Mouse (Mus musculus) neural tube, embryonic 13.5 days (tissue): ENCODE results near the gene Atm. TPM values are rescaled to one million over a fixed set of nuclear protein-coding genes. Genes with fewer than 3 reads are reported as not detected.

Experiments used
- ATAC-seq: fragments of 200-750 bp; cut with Nextera tagmentation; 2 replicates; pipeline ENCODE4 v1.8.0; 2017; ENCODE audit warnings: low read depth, mild to moderate bottlenecking, moderate TSS enrichment, moderate library complexity
- H3K27ac ChIP-seq: fragments of 300-500 bp; sonication (generic); replicated peaks from 2 replicates; pipeline ENCODE4 v1.5.1; 2015; ENCODE audit warnings: moderate library complexity, mild to moderate bottlenecking, inconsistent platforms
- H3K27me3 ChIP-seq: fragments of 300-500 bp; sonication (generic); 2 replicates; pipeline ENCODE4 v1.6.1; 2015; ENCODE audit warnings: mild to moderate bottlenecking, inconsistent platforms
- H3K36me3 ChIP-seq: fragments of 300-500 bp; sonication (generic); 2 replicates; pipeline ENCODE4 v1.6.1; 2015; ENCODE audit warnings: mild to moderate bottlenecking, inconsistent platforms
- H3K4me1 ChIP-seq: fragments of 300-500 bp; sonication (generic); replicated peaks from 2 replicates; pipeline ENCODE4 v1.6.1; 2015; ENCODE audit warnings: inconsistent platforms
- H3K4me2 ChIP-seq: fragments of 300-500 bp; sonication (generic); 2 replicates; pipeline ENCODE4 v1.6.1; 2015; ENCODE audit warnings: inconsistent platforms, mild to moderate bottlenecking, moderate library complexity
- H3K4me3 ChIP-seq: fragments of 300-500 bp; sonication (generic); 2 replicates; pipeline ENCODE4 v1.5.1; 2015; ENCODE audit warnings: mild to moderate bottlenecking, inconsistent platforms
- H3K9ac ChIP-seq: fragments of 300-500 bp; sonication (generic); 2 replicates; pipeline ENCODE4 v1.6.1; 2015; ENCODE audit warnings: moderate library complexity, mild to moderate bottlenecking, inconsistent platforms
- H3K9me3 ChIP-seq: fragments of 300-500 bp; sonication (generic); 2 replicates; pipeline ENCODE4 v1.6.1; 2016; ENCODE audit warnings: inconsistent platforms
- WGBS: fragments of 180-500 bp; shearing (Covaris S2); methylation state at CpG from one replicate; pipeline ENCODE4 v1.1.7; 2015; 5-methylcytosine and 5-hydroxymethylcytosine counted together
- microRNA-seq: library from miRNA; unstranded; fragments of <30 nt; microRNA quantifications from one replicate; pipeline ENCODE4, GENCODE M21; 2016
- polyA plus RNA-seq: library from polyadenylated mRNA; unstranded; fragments of >200 nt; fragmentation: Nextera tagmentation; extraction: Ambion mirVana; gene quantifications from 2 replicates; pipeline ENCODE4 v1.2.1, GENCODE M21; 2015

The Atm gene
- polyA plus RNA-seq, 1 experiment from 2014 or later: 9.5 TPM

DNA sequence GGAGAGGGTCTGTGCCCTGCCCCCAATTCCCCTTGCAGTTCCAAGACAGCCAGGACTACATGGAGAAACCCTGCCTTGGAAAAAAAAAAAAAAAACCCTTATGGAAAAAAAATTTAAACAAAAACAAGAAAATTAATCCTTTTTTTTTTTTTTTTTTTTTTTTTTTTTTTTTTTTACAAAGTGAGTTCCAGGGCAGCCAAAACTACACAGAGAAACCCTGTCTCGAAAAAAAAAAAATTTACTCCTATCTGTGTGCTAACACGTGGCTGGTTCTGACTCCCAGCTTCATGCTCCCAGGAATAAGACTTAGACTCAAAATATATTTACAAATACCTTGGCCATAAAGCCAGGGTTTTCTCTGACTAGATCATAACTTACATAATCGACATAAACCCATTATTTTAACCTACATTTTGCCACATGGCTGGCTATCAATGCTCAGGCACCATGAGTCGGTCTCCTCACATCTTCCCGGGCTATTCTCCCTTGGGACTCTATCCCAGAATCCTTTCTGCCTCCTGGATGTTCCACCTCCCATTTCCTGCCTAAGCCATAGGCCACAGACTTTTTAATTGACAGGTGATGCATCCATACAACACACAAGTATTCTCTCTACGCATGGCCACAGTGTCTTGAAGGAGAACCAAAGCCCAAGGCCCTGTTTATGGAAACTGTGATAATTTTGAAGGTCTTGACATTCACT is 132.3 kb downstream of the Atm start:
- Histone ChIP-seq H3K9me3 (no peaks in the 10 kb centered on the region), H3K27ac (peak overlapping the region; percentile 73; the same call in 1 of the 2 replicates), H3K4me3 (no peak overlapping the region), H3K36me3 (no peaks in the 10 kb centered on the region), H3K27me3 (no peaks in the 10 kb centered on the region), H3K4me2 (peak overlapping the region; percentile 51), H3K9ac (no peak overlapping the region), H3K4me1 (peaks cover 31% of the 10 kb centered on the region)
- ATAC-seq: no peak
- WGBS: 77% methylated on average over 6 of the region's 6 CpGs

DNA sequence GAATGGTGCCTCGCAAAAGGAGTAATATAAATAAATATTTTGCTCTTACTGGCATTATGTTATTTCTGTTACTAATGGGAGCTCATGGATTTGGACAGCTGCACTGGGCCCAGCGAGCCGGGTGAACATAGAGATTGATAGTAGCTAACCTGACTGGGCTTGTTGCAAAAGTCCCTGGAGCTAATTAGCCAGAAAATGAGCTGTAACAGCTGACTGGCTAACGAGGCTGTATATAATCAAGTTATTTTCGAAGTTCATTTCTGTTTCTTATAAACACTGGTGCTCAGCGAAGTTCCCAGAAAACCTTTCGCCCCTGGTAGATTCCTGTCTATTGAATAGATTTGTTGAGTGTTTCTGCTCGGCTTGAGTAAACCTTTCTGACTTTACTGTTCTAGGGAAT is 133.5 kb downstream of the Atm start:
- peak; percentile 28; the same call in 1 of the 2 replicates for ATAC-seq
- Histone ChIP-seq H3K36me3 (no peaks in the 10 kb centered on the region), H3K4me1 (peaks cover 31% of the 10 kb centered on the region), H3K27ac (peak overlapping the region; percentile 71), H3K4me2 (peak overlapping the region; percentile 49), H3K27me3 (no peaks in the 10 kb centered on the region), H3K9ac (no peak overlapping the region), H3K4me3 (no peak overlapping the region), H3K9me3 (no peaks in the 10 kb centered on the region)
- WGBS: 46% methylated on average over 8 of the region's 8 CpGs

DNA sequence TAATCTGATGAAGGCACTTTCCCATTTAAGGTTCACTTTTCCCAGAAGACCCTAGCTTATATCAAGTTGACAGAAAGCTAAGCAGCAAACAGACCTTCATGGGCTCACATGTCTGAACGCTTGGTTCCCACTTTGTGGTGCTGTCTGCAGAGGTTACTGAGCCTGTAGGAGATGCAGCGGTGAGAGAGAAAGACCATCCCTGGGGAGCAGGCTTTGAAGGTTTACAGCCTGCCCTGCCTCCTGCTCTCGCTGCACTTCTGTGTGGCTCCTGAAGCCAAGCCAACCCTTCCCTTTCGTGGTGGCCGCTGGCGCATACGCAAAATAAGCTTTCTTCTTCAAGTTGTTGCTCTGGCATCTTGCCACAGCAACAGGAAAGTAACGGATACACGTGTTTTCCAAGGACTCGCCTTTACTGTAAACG is 134.2 kb downstream of the Atm start, which contains the start of gene 4930550C14Rik:
Gene 4930550C14Rik, plus strand, starts transcription at position 35 of the 421 bp plus-strand sequence.
- peak within 1 kb of the TSS; percentile 71 for H3K27ac ChIP-seq
- no peaks in the 10 kb centered on the region for H3K27me3 ChIP-seq
- peak within 1 kb of the TSS; percentile 10; the same call in 1 of the 2 replicates for H3K4me3 ChIP-seq
- H3K36me3 ChIP-seq: no peaks in the 10 kb centered on the region
- peak within 1 kb of the TSS; percentile 34; the same call in 1 of the 2 replicates for H3K9ac ChIP-seq
- H3K4me2 ChIP-seq: peak within 1 kb of the TSS; percentile 49
- WGBS: 5% methylated on average over 11 of the region's 11 CpGs
- no peaks in the 10 kb centered on the region for H3K9me3 ChIP-seq
- peak; percentile 47; the same call in 1 of the 2 replicates for ATAC-seq
- H3K4me1 ChIP-seq: peaks cover 31% of the 10 kb centered on the region

DNA sequence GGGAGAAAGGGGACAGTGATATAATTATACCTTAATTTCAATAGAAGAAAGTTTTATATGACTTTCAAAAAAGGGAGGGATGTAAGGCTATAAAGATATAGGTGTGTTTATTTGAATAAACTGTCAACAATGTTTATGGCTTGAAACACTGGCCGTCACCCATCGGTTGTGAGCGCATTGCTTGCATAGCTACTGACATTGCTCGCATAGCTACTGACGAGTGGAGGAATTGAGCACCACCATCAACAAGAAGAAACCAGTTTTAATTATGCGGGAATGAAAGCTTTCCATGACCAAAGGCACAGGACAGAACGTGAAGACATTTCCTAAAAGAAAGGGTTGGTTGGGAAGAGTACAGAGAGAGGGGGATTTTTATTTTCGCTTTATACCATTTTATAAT is 135.4 kb downstream of the Atm start:
- WGBS: 87% methylated on average over 8 of the region's 8 CpGs
- Histone ChIP-seq H3K9me3 (no peaks in the 10 kb centered on the region), H3K4me3 (no peak overlapping the region), H3K27ac (no peak overlapping the region), H3K4me2 (no peak overlapping the region), H3K27me3 (no peaks in the 10 kb centered on the region), H3K9ac (no peak overlapping the region), H3K36me3 (no peaks in the 10 kb centered on the region), H3K4me1 (peaks cover 31% of the 10 kb centered on the region)
- no peak for ATAC-seq

DNA sequence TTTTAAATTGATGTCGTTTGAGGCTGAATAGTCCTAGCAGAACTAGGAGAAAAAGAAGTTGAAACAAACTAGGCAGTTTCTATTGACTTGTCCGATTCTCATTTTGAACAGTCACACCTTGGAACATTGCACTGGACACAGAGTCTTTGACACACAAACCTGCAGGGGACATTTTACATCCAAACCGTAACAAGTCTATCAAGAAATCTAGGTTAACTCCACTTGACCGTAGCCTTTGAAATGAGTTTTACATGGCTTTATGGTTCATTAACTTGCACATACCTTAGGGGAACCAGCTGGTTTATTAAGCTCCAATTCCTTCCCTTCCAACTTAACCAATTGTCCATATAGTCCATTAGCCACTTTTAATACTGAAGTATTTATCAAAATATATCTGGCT is 135.8 kb downstream of the Atm start:
- WGBS: 78% methylated on average over 4 of the region's 4 CpGs
- Histone ChIP-seq H3K9ac (no peak overlapping the region), H3K27me3 (no peaks in the 10 kb centered on the region), H3K4me2 (no peak overlapping the region), H3K27ac (no peak overlapping the region), H3K36me3 (no peaks in the 10 kb centered on the region), H3K4me1 (peaks cover 28% of the 10 kb centered on the region), H3K9me3 (no peaks in the 10 kb centered on the region), H3K4me3 (no peak overlapping the region)
- no peak for ATAC-seq

DNA sequence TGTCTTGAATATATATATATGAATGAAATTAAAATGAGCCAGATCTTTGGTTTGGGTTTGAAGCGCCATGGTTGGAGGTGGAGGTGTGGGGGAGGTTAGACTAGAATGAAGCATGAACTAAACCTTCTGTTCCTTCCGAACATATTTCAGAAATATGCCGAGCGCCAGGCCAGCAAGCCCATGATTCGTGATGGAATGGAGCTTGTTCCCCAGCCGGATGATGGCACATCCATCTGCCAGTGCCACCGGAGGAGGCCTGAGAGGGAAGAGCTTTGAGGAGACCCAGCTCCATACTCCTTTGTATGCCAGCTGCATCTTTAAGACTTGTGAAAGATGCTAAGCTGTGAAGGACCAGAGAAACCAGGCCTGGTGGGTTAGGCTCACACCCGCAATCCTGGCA is 137.0 kb downstream of the Atm start:
- H3K36me3 ChIP-seq: no peaks in the 10 kb centered on the region
- WGBS: 94% methylated on average over 8 of the region's 8 CpGs
- H3K9me3 ChIP-seq: no peaks in the 10 kb centered on the region
- no peak for ATAC-seq
- H3K4me1 ChIP-seq: peaks cover 19% of the 10 kb centered on the region
- H3K4me3 ChIP-seq: no peak overlapping the region
- H3K27me3 ChIP-seq: no peaks in the 10 kb centered on the region
- H3K27ac ChIP-seq: no peak overlapping the region
- H3K4me2 ChIP-seq: no peak overlapping the region
- no peak overlapping the region for H3K9ac ChIP-seq

DNA sequence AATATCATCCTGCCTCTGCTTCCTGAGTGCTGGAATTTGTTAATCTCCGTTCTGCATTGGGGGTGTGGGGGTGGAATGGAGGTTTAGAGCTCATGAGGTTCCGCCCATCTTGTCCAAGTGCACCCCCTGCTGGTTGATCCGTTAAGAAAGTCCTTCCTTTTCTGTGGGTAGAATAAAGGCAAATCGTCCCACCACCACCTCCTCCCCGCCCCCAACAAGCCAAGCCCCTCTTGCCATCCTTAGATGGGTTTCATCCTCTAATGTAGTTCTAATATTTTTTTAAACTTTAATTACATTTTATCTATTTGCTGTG is 138.2 kb downstream of the Atm start:
- no peaks in the 10 kb centered on the region for H3K27me3 ChIP-seq
- H3K4me1 ChIP-seq: peaks cover 16% of the 10 kb centered on the region
- no peak overlapping the region for H3K4me3 ChIP-seq
- ATAC-seq: no peak
- H3K4me2 ChIP-seq: no peak overlapping the region
- H3K27ac ChIP-seq: no peak overlapping the region
- no peaks in the 10 kb centered on the region for H3K36me3 ChIP-seq
- 8% methylated on average over 5 of the region's 5 CpGs for WGBS
- H3K9me3 ChIP-seq: no peaks in the 10 kb centered on the region
- no peak overlapping the region for H3K9ac ChIP-seq

DNA sequence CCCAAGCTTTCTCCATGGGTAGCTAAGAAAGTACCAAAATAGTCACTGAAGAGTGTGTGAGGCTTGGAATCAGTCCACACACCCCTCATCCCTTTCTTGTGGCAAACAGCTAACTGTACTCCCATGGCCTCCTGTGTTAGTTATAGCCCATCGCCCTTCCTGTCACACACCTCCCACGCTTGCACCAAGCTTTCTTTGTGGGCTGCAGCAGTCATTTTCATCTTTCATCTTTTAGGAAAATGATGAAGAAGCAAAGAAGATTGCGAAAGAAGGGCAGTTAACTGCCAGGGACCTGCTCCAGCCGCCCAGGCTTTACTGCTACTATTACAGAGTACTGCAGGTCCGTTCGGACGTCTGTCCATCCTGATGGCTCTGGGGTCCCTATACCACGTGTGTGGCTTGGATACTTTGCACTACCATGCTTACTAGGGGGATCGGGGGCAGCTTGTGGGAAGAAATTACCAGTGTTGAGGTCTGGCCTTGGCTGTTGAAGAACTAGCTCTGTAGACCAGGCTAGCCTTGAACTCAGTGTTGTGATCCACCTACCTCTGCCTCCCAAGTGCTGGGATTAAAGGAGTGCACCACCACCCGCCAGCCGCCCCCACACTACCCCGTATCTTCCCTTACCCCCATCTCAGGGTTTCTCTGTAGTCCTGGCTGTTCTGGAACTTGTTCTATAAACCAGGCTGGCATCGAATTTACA is 138.7 kb downstream of the Atm start:
- no peak overlapping the region for H3K4me2 ChIP-seq
- no peak overlapping the region for H3K4me3 ChIP-seq
- H3K36me3 ChIP-seq: no peaks in the 10 kb centered on the region
- 80% methylated on average over 13 of the region's 13 CpGs for WGBS
- no peak overlapping the region for H3K27ac ChIP-seq
- H3K4me1 ChIP-seq: peaks cover 11% of the 10 kb centered on the region
- H3K9me3 ChIP-seq: no peaks in the 10 kb centered on the region
- H3K27me3 ChIP-seq: no peaks in the 10 kb centered on the region
- H3K9ac ChIP-seq: no peak overlapping the region
- no peak for ATAC-seq

DNA sequence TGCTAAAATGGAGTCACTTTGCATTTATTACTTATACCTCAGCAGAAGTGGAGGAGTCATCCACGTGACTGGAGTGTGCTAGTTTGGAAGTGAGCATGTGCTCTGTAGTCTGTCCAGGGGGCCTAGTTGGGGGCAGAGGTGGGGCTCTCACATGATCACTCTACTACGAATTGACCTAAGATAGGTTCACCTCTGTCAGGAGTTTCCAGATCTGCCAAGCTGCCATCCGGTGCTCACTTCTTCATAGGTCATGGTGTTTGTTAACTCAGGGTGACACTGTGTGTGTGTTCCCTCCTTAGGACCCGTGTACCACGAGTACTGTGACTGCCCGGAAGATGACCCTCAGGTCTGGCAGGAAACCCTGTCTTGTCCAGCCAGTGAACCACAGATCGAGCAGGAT is 146.4 kb downstream of the Atm start:
- H3K4me3 ChIP-seq: no peak overlapping the region
- H3K4me2 ChIP-seq: no peak overlapping the region
- H3K9me3 ChIP-seq: no peaks in the 10 kb centered on the region
- no peak overlapping the region for H3K27ac ChIP-seq
- H3K27me3 ChIP-seq: no peaks in the 10 kb centered on the region
- no peaks in the 10 kb centered on the region for H3K4me1 ChIP-seq
- WGBS: 89% methylated on average over 7 of the region's 7 CpGs
- H3K9ac ChIP-seq: no peak overlapping the region
- ATAC-seq: no peak
- no peaks in the 10 kb centered on the region for H3K36me3 ChIP-seq

Small RNAs within 50 kb of the gene (microRNA-seq; reads per million reads assigned to microRNA genes)
- not detected for gene Mir130c

Other genes with a start within 250 kb of the Atm start
- 0.08 and 0.10 TPM in 2 replicates for gene Exph5, start 235.1 kb downstream of the Atm start, polyA plus RNA-seq
- gene Kdelc2, start 152.7 kb downstream of the Atm start, polyA plus RNA-seq: 8.3 and 8.5 TPM in 2 replicates
- gene 4930550C14Rik, start 134.4 kb downstream of the Atm start, polyA plus RNA-seq: 0.18 and 0.44 TPM in 2 replicates
- gene Npat, start 307 bp upstream of the Atm start, polyA plus RNA-seq: 11.8 and 12.2 TPM in 2 replicates
- 127 and 142 TPM in 2 replicates for gene Acat1, start 73.6 kb upstream of the Atm start, polyA plus RNA-seq
- 39.2 and 41.6 TPM in 2 replicates for gene Cul5, start 133.3 kb upstream of the Atm start, polyA plus RNA-seq
- gene Rab39, start 169.5 kb upstream of the Atm start, polyA plus RNA-seq: 4.3 and 5.1 TPM in 2 replicates
- gene Slc35f2, start 234.8 kb upstream of the Atm start, polyA plus RNA-seq: 16.3 and 17.0 TPM in 2 replicates